Mouse (Mus musculus) CH12.LX (cell line): ENCODE measurements around the gene Plpp3.

Experiments used
- BHLHE40 ChIP-seq: IDR thresholded peaks from 2 replicates; pipeline ENCODE4 v1.6.1; 2011; ENCODE audit warnings: mild to moderate bottlenecking, low read depth, low read length, improper control_type of control experiment
- CTCF ChIP-seq, 2 experiments: IDR thresholded peaks in 1 of 2; conservative IDR thresholded peaks in 1 of 2; 2 replicates each; pipeline ENCODE4 v1.5.1; 2011 to 2012; ENCODE audit warnings: low read depth in 2 of 2, low read length in 2 of 2, improper control_type of control experiment in 1 of 2, inconsistent platforms in 1 of 2, mild to moderate bottlenecking in 1 of 2, moderate library complexity in 1 of 2
- EP300 ChIP-seq: IDR thresholded peaks from 2 replicates; pipeline ENCODE4 v1.6.1; 2011; ENCODE audit warnings: low read length, improper control_type of control experiment
- MAFK ChIP-seq: IDR thresholded peaks from 2 replicates; pipeline ENCODE4 v1.6.1; 2011; ENCODE audit warnings: low read length, improper control_type of control experiment; ENCODE audit not compliant: insufficient replicate concordance
- MAX ChIP-seq: IDR thresholded peaks from 2 replicates; pipeline ENCODE4 v1.6.1; 2011; ENCODE audit warnings: low read length, improper control_type of control experiment
- NELFE ChIP-seq: IDR thresholded peaks from 2 replicates; pipeline ENCODE4 v1.6.1; 2011; ENCODE audit warnings: low read depth, low read length, improper control_type of control experiment
- POLR2A ChIP-seq: IDR thresholded peaks from 2 replicates; pipeline ENCODE4 v1.6.1; 2011; ENCODE audit warnings: low read depth, mild to moderate bottlenecking, improper control_type of control experiment, low read length
- POLR2AphosphoS2 ChIP-seq: IDR thresholded peaks from 2 replicates; pipeline ENCODE4 v1.6.1; 2011; ENCODE audit warnings: low read depth, low read length, improper control_type of control experiment
- TBP ChIP-seq: conservative IDR thresholded peaks from 2 replicates; pipeline ENCODE4 v1.6.1; 2011; ENCODE audit warnings: low read depth, low read length, improper control_type of control experiment
- USF1 ChIP-seq: IDR thresholded peaks from 2 replicates; pipeline ENCODE4 v1.6.1; 2014; ENCODE audit warnings: low read depth, mild to moderate bottlenecking, inconsistent platforms, low read length, improper control_type of control experiment
- ZKSCAN1 ChIP-seq: IDR thresholded peaks from 2 replicates; pipeline ENCODE4 v1.6.1; 2012; ENCODE audit warnings: low read depth, inconsistent platforms, low read length, improper control_type of control experiment, borderline replicate concordance
- ZNF384 ChIP-seq: IDR thresholded peaks from 2 replicates; pipeline ENCODE4 v1.6.1; 2012; ENCODE audit warnings: low read depth, low read length, improper control_type of control experiment, inconsistent platforms

GRCm38 (mm10) chr4:105260385-105260784 lies 103.2 kb downstream of the Plpp3 start:
- TF ChIP-seq EP300 (no peak), POLR2A (no peak), CTCF (conservative IDR thresholded peaks at IDR 0.05 in 1 of 2, IDR thresholded peaks at IDR 0.05 in 1 of 2; ENCODE audit: low read depth in 2 of 2, low read length in 2 of 2) (no peak), ZNF384 (no peak), POLR2AphosphoS2 (no peak), NELFE (no peak), BHLHE40 (no peak), ZKSCAN1 (no peak), MAFK (no peak), MAX (no peak), USF1 (no peak), TBP (no peak)
